ENCODE assay signal across 11 mouse cellular contexts in the genomic region with DNA sequence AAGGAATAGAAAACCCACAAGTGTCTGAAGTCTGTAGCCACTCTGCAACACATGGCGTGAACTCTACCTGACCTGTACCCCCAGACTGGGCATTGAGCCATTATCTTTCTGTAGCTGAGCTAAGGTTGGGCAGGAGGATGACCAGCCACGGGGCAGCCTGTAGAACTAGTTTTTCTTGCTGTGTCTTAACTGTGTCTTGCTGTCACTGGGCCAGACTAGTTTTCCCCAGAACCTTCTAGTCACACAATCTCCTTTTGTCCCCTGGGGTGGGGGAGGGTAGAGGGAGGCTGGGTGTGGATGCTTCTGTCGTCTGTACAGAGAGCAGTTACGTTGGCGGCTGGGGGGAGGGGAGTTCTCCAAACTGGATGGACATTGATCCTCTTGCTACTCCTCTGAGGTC. TPM values are rescaled to one million over a fixed set of nuclear protein-coding genes. Genes with fewer than 3 reads are reported as not detected.
DNase-seq lines count a peak whose midpoint lies in the region; ATAC-seq and TF ChIP-seq lines count a peak whose summit lies in the region.
"Had no signal": no experiment of that assay in that cellular context is flagged by ENCODE, and none has a peak within 500 bp of the region (broad histone marks: within the 10 kb centered on the region; RNA-seq: fewer than 3 reads in every experiment).

No protein-coding gene starts in this region.

- no peak for TF ChIP-seq CTCF in ES-Bruce4 (IDR thresholded peaks at IDR 0.05; ENCODE audit: low read depth, low read length)
- no peak for TF ChIP-seq CTCF in kidney, adult 2 months (conservative IDR thresholded peaks at IDR 0.05; ENCODE audit: insufficient read depth, insufficient read length, low read depth, low read length)
- no peak for TF ChIP-seq CTCF in lung, postnatal 0 days (IDR thresholded peaks at IDR 0.05)
- TF ChIP-seq CTCF in left cerebral cortex, adult 2 months (IDR thresholded peaks at IDR 0.05), result no peak

- no peaks in the 10 kb centered on the region for H3K36me3 ChIP-seq in ES-Bruce4 (ENCODE audit: control insufficient read depth, insufficient read depth, low read length, poor library complexity, severe bottlenecking)
- H3K36me3 ChIP-seq in kidney, adult 2 months (ENCODE audit: control insufficient read depth, insufficient read depth, low read length), result no peaks in the 10 kb centered on the region
- H3K36me3 ChIP-seq in lung, postnatal 0 days (ENCODE audit: insufficient read depth, low read length), result no peaks in the 10 kb centered on the region

- H3K9me3 ChIP-seq in ES-Bruce4 (replicated peaks; ENCODE audit: control insufficient read depth, insufficient read depth, low read length, poor library complexity, severe bottlenecking), result no peaks in the 10 kb centered on the region
- no peaks in the 10 kb centered on the region for H3K9me3 ChIP-seq in lung, postnatal 0 days (ENCODE audit: low read length)

- no peak overlapping the region for H3K9ac ChIP-seq in ES-Bruce4 (ENCODE audit: low read depth, poor library complexity, severe bottlenecking)
- H3K9ac ChIP-seq in lung, postnatal 0 days (replicated peaks; ENCODE audit: low read depth), result no peak overlapping the region

- peaks cover 4% of the 10 kb centered on the region for H3K4me1 ChIP-seq in ES-Bruce4 (ENCODE audit: control insufficient read depth, insufficient read depth, low read length)
- H3K4me1 ChIP-seq in kidney, adult 2 months (ENCODE audit: control insufficient read depth, insufficient read depth, low read length), result peaks cover 16% of the 10 kb centered on the region
- peaks cover 6% of the 10 kb centered on the region; the same call in 1 of the 2 replicates for H3K4me1 ChIP-seq in lung, postnatal 0 days (ENCODE audit: insufficient read depth, low read depth, low read length)

- intact Hi-C loops in left cerebral cortex, adult 2 months (cut with DNase I), result loop anchor here (10.0 kb wide), 1 partner anchor 284 kb away; no protein-coding TSS in a partner anchor
- intact Hi-C loops in left cerebral cortex, postnatal 36 days (cut with DNase I), result no loop called here

- no peak for TF ChIP-seq POLR2A in ES-Bruce4 (IDR thresholded peaks at IDR 0.05; ENCODE audit: insufficient read depth, low read length)
- no peak for TF ChIP-seq POLR2A in kidney, adult 2 months (IDR thresholded peaks at IDR 0.05; ENCODE audit: low read depth, low read length)

- peak; percentile 53 for ATAC-seq in lung, postnatal 0 days

- no peaks in the 10 kb centered on the region for H3K27me3 ChIP-seq in ES-Bruce4 (ENCODE audit: control insufficient read depth, insufficient read depth, low read length, poor library complexity, severe bottlenecking)
- no peaks in the 10 kb centered on the region for H3K27me3 ChIP-seq in kidney, adult 2 months (replicated peaks; ENCODE audit: control insufficient read depth, insufficient read depth, low read length)
- no peaks in the 10 kb centered on the region for H3K27me3 ChIP-seq in lung, postnatal 0 days (replicated peaks; ENCODE audit: insufficient read depth, low read length)

- WGBS in kidney, adult 2 months, result 17% methylated on average over 5 of the region's 5 CpGs
- WGBS in lung, postnatal 0 days, result 18% methylated on average over 5 of the region's 5 CpGs

- H3K27ac ChIP-seq in ES-Bruce4 (ENCODE audit: insufficient read depth, low read length), result no peak overlapping the region
- no peak overlapping the region for H3K27ac ChIP-seq in kidney, adult 2 months (ENCODE audit: insufficient read depth, low read depth, low read length)
- H3K27ac ChIP-seq in lung, postnatal 0 days (ENCODE audit: low read length), result no peak overlapping the region
- no peak overlapping the region for H3K27ac ChIP-seq in left cerebral cortex, adult 2 months

- H3K4me3 ChIP-seq in ES-Bruce4 (ENCODE audit: low read depth, low read length), result no peak overlapping the region
- H3K4me3 ChIP-seq in kidney, adult 2 months (ENCODE audit: insufficient read depth, low read depth, low read length), result no peak overlapping the region
- no peak overlapping the region for H3K4me3 ChIP-seq in lung, postnatal 0 days (ENCODE audit: low read depth, low read length)
- no peak overlapping the region for H3K4me3 ChIP-seq in left cerebral cortex, adult 2 months
- H3K4me3 ChIP-seq: erythroblast, embryonic 14.5 days had no signal

- DNase-seq in ZHBTc4 (ENCODE audit: low read depth, low spot score), result peak; percentile 97
- peak; percentile 76 for DNase-seq in kidney, adult 2 months
- DNase-seq in lung, postnatal 0 days (ENCODE audit: low spot score), result peak; percentile 51
- no peak for DNase-seq in left cerebral cortex, adult 2 months (ENCODE audit: extremely low spot score in 1 of 2, low spot score in 2 of 2)
- no peak for DNase-seq in left cerebral cortex, postnatal 36 days (ENCODE audit: low spot score in 2 of 2)
- no peak for DNase-seq in right cerebral cortex, postnatal 36 days (ENCODE audit: low spot score in 2 of 2)
- no peak for DNase-seq in cerebellum, postnatal 36 days

- H3K4me2 ChIP-seq in lung, postnatal 0 days (replicated peaks; ENCODE audit: low read depth, low read length), result no peak overlapping the region

- TF ChIP-seq EP300 in ES-Bruce4 (IDR thresholded peaks at IDR 0.05; ENCODE audit: insufficient read depth, low read depth, low read length), result peak; percentile 94
- TF ChIP-seq EP300 in lung, postnatal 0 days (IDR thresholded peaks at IDR 0.05), result 0 out of 2 replicates have a peak, but pooled peaks have one; percentile 23

RNA-seq across cellular contexts. Expression of a gene that starts 10.9 kb away (rescaled TPM):
- polyA plus RNA-seq in ES-Bruce4 (2011; ENCODE audit: insufficient read depth, insufficient read length, low read depth, missing spikeins), result 1.3 and 1.6 TPM in 2 replicates
- polyA plus RNA-seq in kidney, adult 2 months (2012; rRNA removed), result 39.9 and 46.7 TPM in 2 replicates
- polyA plus RNA-seq in lung, postnatal 0 days (2015; fragmentation: Nextera tagmentation; extraction: Ambion mirVana), result 1.2 and 1.3 TPM in 2 replicates
- 1 to 10 TPM; 9.4 to 9.6 TPM for total RNA-seq in left cerebral cortex, adult 2 months (2021)
- total RNA-seq in left cerebral cortex, postnatal 36 days (2021), result 1 to 10 TPM; 8.1 to 9.8 TPM
- total RNA-seq: neutrophil, adult 5-6 weeks had no signal
- polyA plus RNA-seq: erythroblast, embryonic 14.5 days; heart, embryonic 14.5 days had no signal

Comparison
In these comparisons a context has a peak if more than half of its experiments do, and no peak if none do; other contexts are left out.
1. DNase-seq: peak in ZHBTc4 (single experiment), kidney, adult 2 months (single experiment) and lung, postnatal 0 days (single experiment); none in left cerebral cortex, adult 2 months (0 of 2), left cerebral cortex, postnatal 36 days (0 of 2), right cerebral cortex, postnatal 36 days (0 of 2) and cerebellum, postnatal 36 days (0 of 2).
2. RNA of a gene that starts 10.9 kb away (polyA plus RNA-seq): 39.9 to 46.7 TPM in kidney, adult 2 months; 1.3 to 1.6 TPM in ES-Bruce4 and 1.2 to 1.3 TPM in lung, postnatal 0 days; every median in the first group is over 10 times any median in the second.